Mouse (Mus musculus) fat pad, adult 2 months (tissue): Measurements from ENCODE around the gene Nup133.

Experiments
- DNase-seq: peaks from one replicate; pipeline ENCODE4 v3.0.0-alpha.2; 2011; ENCODE audit warnings: low read depth, low spot score; ENCODE audit errors: extremely low read depth

Nup133 gene

DNA sequence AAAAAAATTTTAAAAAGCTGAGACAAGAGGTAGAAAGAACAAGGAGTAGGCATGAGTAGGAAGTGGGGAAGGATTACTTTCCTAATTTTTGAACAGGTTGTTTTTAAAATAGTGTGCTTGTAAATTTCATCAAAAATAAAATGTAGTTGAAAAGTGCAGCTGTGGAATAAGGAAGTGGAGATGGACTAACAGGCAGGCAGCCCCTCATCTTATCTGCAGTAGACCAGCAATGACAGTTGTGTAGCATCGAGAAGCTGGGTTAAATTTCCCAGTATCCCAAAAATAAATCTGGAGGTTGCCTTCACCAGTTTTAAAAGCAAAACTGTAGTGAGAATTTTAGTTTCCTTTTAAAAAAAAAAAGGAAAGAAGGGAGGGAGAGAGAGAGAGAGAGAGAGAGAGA lies 94.8 kb downstream of the Nup133 start:
- DNase-seq = no peak

DNA sequence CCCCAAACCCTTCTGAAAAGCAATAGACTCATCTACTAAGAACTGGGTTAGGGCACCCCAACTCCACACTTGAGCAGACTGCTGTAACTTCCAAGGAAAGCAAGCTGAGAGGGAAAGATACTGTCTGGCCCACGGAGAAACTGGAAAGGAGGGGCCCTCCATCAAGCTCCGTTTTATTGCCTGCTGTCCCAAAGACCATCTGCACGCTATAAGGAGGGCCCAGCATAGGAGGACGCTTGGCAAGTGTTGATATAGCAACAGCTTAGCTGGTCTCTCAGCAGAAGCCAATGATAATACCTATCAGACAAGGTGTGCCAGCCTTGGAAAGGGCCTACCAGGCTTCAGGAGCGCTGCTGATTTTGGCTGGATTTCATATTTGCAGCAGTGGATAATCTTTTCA lies 97.5 kb downstream of the Nup133 start:
- DNase-seq = no peak

DNA sequence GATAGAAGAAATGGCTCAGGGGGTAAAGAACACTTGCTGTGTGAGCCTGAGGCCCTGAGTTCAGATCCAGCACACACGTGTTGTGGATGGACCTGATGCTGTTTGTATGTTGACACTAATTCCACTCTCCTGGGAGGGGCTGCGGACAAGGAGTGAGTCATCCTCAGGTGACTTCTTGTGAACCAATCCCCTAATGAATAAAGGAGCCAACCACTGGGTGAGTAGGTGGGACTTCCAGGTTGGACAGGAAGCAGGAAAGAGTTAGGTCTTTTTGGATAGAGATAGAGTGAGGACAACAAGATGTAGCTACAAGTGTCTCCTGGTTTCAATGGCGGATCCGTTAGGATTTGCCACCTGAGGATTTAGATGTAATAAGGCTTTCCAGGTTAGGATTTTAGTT lies 99.7 kb downstream of the Nup133 start:
- DNase-seq = no peak

DNA sequence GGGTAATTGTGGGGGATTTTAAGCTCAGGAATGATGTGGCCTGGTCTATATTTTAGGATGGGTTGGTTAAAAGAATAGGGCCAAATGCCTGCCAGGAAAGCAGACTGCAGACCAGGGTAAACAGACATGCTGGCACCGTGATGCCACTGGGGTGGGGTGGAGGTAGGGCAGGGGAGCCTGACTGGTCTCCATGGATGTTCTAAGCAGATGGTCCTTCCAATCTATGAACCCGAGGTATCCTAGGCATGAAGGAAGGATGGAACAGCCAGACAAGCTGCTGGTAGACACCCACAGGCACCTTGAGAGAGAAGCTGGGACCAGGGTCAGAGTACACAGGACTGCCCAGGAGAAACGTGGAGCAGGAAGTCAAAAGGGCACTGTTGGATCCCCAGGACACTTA lies 101.5 kb downstream of the Nup133 start:
- no peak for DNase-seq
